Mouse (Mus musculus) neural tube, embryonic 14.5 days (tissue): ENCODE measurements around the gene Car11. TPM values are rescaled to one million over a fixed set of nuclear protein-coding genes. Genes with fewer than 3 reads are reported as not detected.

Experiments used
- polyA plus RNA-seq: library from polyadenylated mRNA; unstranded; fragments of >200 nt; fragmentation: Nextera tagmentation; extraction: Ambion mirVana; gene quantifications from 2 replicates; pipeline ENCODE4 v1.2.1, GENCODE M21; 2014

Gene Car11
- polyA plus RNA-seq, 1 experiment from 2014 or later = 31.9 TPM

Other genes starting within 250 kb of the Car11 start
- gene Ftl1, start 240.0 kb upstream of the Car11 start, polyA plus RNA-seq = 5,062 and 5,088 TPM in 2 replicates
- 107 and 215 TPM in 2 replicates for gene Bax, start 232.9 kb upstream of the Car11 start, polyA plus RNA-seq
- gene Tulp2, start 218.0 kb upstream of the Car11 start, polyA plus RNA-seq = 0.17 and 0.31 TPM in 2 replicates
- gene Gm45808, start 213.0 kb upstream of the Car11 start, polyA plus RNA-seq = not detected in 2 replicates
- gene Dhdh, start 211.0 kb upstream of the Car11 start, polyA plus RNA-seq = 4.0 and 4.6 TPM in 2 replicates
- gene Nucb1, start 189.4 kb upstream of the Car11 start, polyA plus RNA-seq = 115 and 134 TPM in 2 replicates
- 14.0 and 14.2 TPM in 2 replicates for gene Ppp1r15a, start 173.6 kb upstream of the Car11 start, polyA plus RNA-seq
- 0.54 and 3.2 TPM in 2 replicates for gene Plekha4, start 173.5 kb upstream of the Car11 start, polyA plus RNA-seq
- gene Hsd17b14, start 144.9 kb upstream of the Car11 start, polyA plus RNA-seq = 0.40 and 0.60 TPM in 2 replicates
- gene Bcat2, start 129.7 kb upstream of the Car11 start, polyA plus RNA-seq = 15.8 and 19.2 TPM in 2 replicates
- not detected in 2 replicates for gene Fgf21, start 84.4 kb upstream of the Car11 start, polyA plus RNA-seq
- not detected in 2 replicates for gene Fut1, start 82.6 kb upstream of the Car11 start, polyA plus RNA-seq
- gene Izumo1, start 78.0 kb upstream of the Car11 start, polyA plus RNA-seq = not detected in 2 replicates
- 12.8 and 14.2 TPM in 2 replicates for gene Rasip1, start 72.4 kb upstream of the Car11 start, polyA plus RNA-seq
- 2.6 and 3.0 TPM in 2 replicates for gene Mamstr, start 59.9 kb upstream of the Car11 start, polyA plus RNA-seq
- 0.15 and 0.51 TPM in 2 replicates for gene Fut2, start 33.4 kb upstream of the Car11 start, polyA plus RNA-seq
- 1.8 TPM in 1 of 2 replicates, not detected in the other for gene Ntn5, start 15.8 kb upstream of the Car11 start, polyA plus RNA-seq
- 0.13 and 0.54 TPM in 2 replicates for gene Sec1, start 5.4 kb upstream of the Car11 start, polyA plus RNA-seq
- gene Dbp, start 5.2 kb downstream of the Car11 start, polyA plus RNA-seq = 2.5 and 2.6 TPM in 2 replicates
- gene Rpl18, start 15.6 kb downstream of the Car11 start, polyA plus RNA-seq = 603 and 609 TPM in 2 replicates
- 15.6 and 19.1 TPM in 2 replicates for gene Sphk2, start 18.2 kb downstream of the Car11 start, polyA plus RNA-seq
- gene Fam83e, start 21.4 kb downstream of the Car11 start, polyA plus RNA-seq = 0.17 and 0.24 TPM in 2 replicates
- gene Spaca4, start 26.0 kb downstream of the Car11 start, polyA plus RNA-seq = not detected in 2 replicates
- gene Lmtk3, start 83.9 kb downstream of the Car11 start, polyA plus RNA-seq = 21.2 and 32.3 TPM in 2 replicates
- gene Sult2b1, start 84.8 kb downstream of the Car11 start, polyA plus RNA-seq = 6.8 and 9.7 TPM in 2 replicates
- gene Cyth2, start 114.7 kb downstream of the Car11 start, polyA plus RNA-seq = 223 and 266 TPM in 2 replicates
- 1.1 and 1.3 TPM in 2 replicates for gene Kcnj14, start 124.9 kb downstream of the Car11 start, polyA plus RNA-seq
- 39.0 and 40.5 TPM in 2 replicates for gene Grwd1, start 131.1 kb downstream of the Car11 start, polyA plus RNA-seq
- gene Kdelr1, start 172.9 kb downstream of the Car11 start, polyA plus RNA-seq = 67.9 and 98.6 TPM in 2 replicates
- 3.4 and 4.3 TPM in 2 replicates for gene Grin2d, start 178.5 kb downstream of the Car11 start, polyA plus RNA-seq
- 0.37 TPM in 1 of 2 replicates, not detected in the other for gene Syngr4, start 196.9 kb downstream of the Car11 start, polyA plus RNA-seq
- gene Tmem143, start 197.1 kb downstream of the Car11 start, polyA plus RNA-seq = 4.0 and 4.8 TPM in 2 replicates
- 5.3 and 36.4 TPM in 2 replicates for gene Emp3, start 221.6 kb downstream of the Car11 start, polyA plus RNA-seq
- gene Ccdc114, start 224.2 kb downstream of the Car11 start, polyA plus RNA-seq = 3.8 and 4.0 TPM in 2 replicates